Mouse (Mus musculus): ENCODE data around the gene Crtc1.

DNA sequence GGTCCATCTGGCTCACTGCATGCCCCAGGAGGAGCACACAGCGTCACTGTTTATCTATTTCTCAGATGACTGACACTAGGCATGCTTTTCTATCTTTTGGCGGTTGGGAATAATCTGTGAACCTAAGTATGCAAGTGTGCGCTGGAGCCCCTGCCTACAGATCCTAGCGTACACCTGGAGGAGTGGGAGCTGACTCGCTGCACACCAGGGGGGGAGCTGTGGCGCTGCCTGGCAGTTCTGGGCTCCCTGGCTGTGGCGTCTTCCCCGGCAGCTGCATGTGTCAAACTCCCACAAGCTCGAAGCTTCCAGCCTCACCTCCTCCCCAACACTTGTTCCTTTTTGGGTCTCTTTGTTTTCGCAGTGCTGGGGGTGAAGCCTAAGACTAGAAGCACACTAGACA lies 21.5 kb downstream of the Crtc1 start:
- TF ChIP-seq POLR2A (IDR thresholded peaks at IDR 0.05; ENCODE audit: extremely low read depth, insufficient read depth, low read length), result no peak
- TF ChIP-seq CTCF (IDR thresholded peaks at IDR 0.05; ENCODE audit: extremely low read depth, insufficient read depth, low read length), result no peak

All from cortical plate, adult 2 months (tissue).